In the genomic region with DNA sequence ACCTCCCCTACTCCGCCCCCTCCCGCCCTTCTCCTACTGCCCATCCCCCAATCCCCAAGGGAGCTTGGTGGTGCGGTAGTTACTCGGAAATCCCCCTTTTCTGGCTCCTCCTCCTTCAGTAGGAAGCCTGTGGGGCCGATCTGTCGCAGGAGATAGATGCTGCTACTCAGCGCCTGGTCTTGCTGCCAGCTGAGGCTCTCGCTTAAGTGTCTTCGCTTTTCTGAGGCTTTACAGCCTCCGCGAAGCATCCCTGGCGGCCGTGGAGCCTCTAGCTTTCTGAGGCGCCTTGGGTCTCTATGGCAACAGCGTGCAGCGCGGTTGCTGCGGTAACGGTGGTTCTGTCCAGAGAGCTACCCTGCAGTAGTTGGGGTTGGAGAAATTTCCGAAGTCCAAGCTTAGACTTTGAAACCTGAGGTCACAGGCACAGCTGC, we compare ENCODE assay signal across 8 mouse cellular contexts. TPM values are rescaled to one million over a fixed set of nuclear protein-coding genes. Genes with fewer than 3 reads are reported as not detected.
DNase-seq lines count a peak whose midpoint lies in the region; ATAC-seq lines count a peak whose summit lies in the region.

Gene Zswim2, minus strand, starts transcription at position 298 of the 431 bp plus-strand sequence.

- WGBS in intestine, embryonic 15.5 days, result 1% methylated on average over 20 of the region's 20 CpGs
- WGBS in midbrain, embryonic 11.5 days, result 0% methylated on average over 20 of the region's 20 CpGs

- 0 out of 2 replicates have a peak, but pooled peaks cover 4% of the 10 kb centered on the region for H3K4me1 ChIP-seq in intestine, embryonic 15.5 days (replicated peaks)
- H3K4me1 ChIP-seq in midbrain, embryonic 11.5 days (ENCODE audit: control insufficient read depth, insufficient read depth, low read length), result no peaks in the 10 kb centered on the region

- H3K27me3 ChIP-seq in intestine, embryonic 15.5 days (replicated peaks), result no peaks in the 10 kb centered on the region
- H3K27me3 ChIP-seq in midbrain, embryonic 11.5 days (ENCODE audit: control insufficient read depth, insufficient read depth, low read length), result no peaks in the 10 kb centered on the region

- peak within 1 kb of the TSS; percentile 56 for H3K4me2 ChIP-seq in intestine, embryonic 15.5 days (replicated peaks)
- H3K4me2 ChIP-seq in midbrain, embryonic 11.5 days, result peak within 1 kb of the TSS; percentile 26

- H3K9me3 ChIP-seq in intestine, embryonic 15.5 days, result no peaks in the 10 kb centered on the region
- H3K9me3 ChIP-seq in midbrain, embryonic 11.5 days (ENCODE audit: control insufficient read depth, low read length), result no peaks in the 10 kb centered on the region

- ATAC-seq in intestine, embryonic 15.5 days, result peak; percentile 86
- peak; percentile 99 for ATAC-seq in midbrain, embryonic 11.5 days (ENCODE audit: low FRiP score)

- peak; percentile 48 for DNase-seq in adrenal gland, postnatal 14 days
- DNase-seq in adrenal gland, adult 8-10 months, result no peak
- DNase-seq in cerebellum, postnatal 14 days, result peak; percentile 76 to 77
- peak; percentile 78 to 83 for DNase-seq in frontal cortex, postnatal 14 days (ENCODE audit: low spot score in 2 of 2)
- DNase-seq in left cerebral cortex, adult 9 months (ENCODE audit: low spot score in 2 of 2), result peak; percentile 77 to 95
- peak; percentile 98 for DNase-seq in midbrain, embryonic 11.5 days (ENCODE audit: low spot score, missing footprints)
- DNase-seq in right cerebral cortex, postnatal 4 days, result peak; percentile 77

- no peaks in the 10 kb centered on the region for H3K36me3 ChIP-seq in intestine, embryonic 15.5 days
- no peaks in the 10 kb centered on the region for H3K36me3 ChIP-seq in midbrain, embryonic 11.5 days (ENCODE audit: control insufficient read depth, insufficient read depth, low read length)

- no peak within 1 kb of the TSS for H3K9ac ChIP-seq in intestine, embryonic 15.5 days
- no peak within 1 kb of the TSS for H3K9ac ChIP-seq in midbrain, embryonic 11.5 days (ENCODE audit: low read length)

- H3K4me3 ChIP-seq in intestine, embryonic 15.5 days (replicated peaks), result peak within 1 kb of the TSS; percentile 11; the same call in 1 of the 2 replicates
- no peak within 1 kb of the TSS for H3K4me3 ChIP-seq in midbrain, embryonic 11.5 days (ENCODE audit: low read depth, low read length)

- no peak within 1 kb of the TSS for H3K27ac ChIP-seq in intestine, embryonic 15.5 days
- H3K27ac ChIP-seq in midbrain, embryonic 11.5 days (ENCODE audit: low read depth, low read length), result no peak within 1 kb of the TSS

RNA-seq across cellular contexts. Expression of gene Zswim2, which starts in this region (rescaled TPM):
- not detected in 2 replicates for total RNA-seq in adrenal gland, postnatal 14 days (2021)
- not detected for total RNA-seq in adrenal gland, adult 8-10 months (2022)
- polyA plus RNA-seq in intestine, embryonic 15.5 days (2015; fragmentation: Nextera tagmentation; extraction: Ambion mirVana), result not detected in 2 replicates
- polyA plus RNA-seq in midbrain, embryonic 11.5 days (2014; fragmentation: Nextera tagmentation; extraction: Ambion mirVana), result not detected in 2 replicates

Comparison
In these comparisons a context has a peak if more than half of its experiments do, and no peak if none do; other contexts are left out.
1. Peak in DNase-seq in adrenal gland, postnatal 14 days; RNA of the gene not detected or under 1 TPM.
2. Peak in ATAC-seq, H3K4me3 ChIP-seq and H3K4me2 ChIP-seq in intestine, embryonic 15.5 days; RNA of the gene not detected or under 1 TPM.
3. Peak in DNase-seq, ATAC-seq and H3K4me2 ChIP-seq in midbrain, embryonic 11.5 days; RNA of the gene not detected or under 1 TPM.